Mouse (Mus musculus) natural killer cell, adult 2 months (primary cell): ENCODE measurements around the gene Mast4.

ENCODE experiments used
- DNase-seq, 2 experiments: peaks; one replicate each; pipeline ENCODE4 v3.0.0; 2022; ENCODE audit warnings: low spot score in 2 of 2

Mast4 gene

DNA sequence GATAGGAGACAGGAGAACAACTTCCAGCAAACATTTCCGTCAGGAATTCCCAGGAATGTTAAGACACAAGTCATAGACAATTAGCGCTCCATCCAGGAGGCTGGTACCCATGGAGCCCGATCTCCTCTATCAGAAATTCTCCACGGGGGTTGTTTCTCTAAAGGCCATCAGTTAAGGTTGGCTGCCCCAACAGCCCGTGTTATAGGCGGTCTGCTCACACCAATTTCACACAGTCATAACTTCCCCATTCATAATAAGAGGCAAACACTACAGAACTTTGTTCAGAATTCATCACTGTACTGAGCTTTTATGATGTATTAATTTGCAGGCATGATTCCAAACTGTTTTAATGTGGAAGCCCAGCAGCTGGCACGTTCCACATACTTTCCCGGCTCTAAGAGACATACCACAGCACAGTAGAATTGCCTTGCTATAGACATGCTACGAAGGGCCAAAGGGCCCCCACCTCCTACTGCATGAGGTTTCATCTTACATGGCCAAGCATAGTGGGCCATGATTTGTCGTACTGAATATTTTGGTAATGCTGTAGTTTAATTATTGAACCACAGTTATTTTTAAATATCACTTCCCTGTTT is 19.1 kb downstream of the Mast4 start:
- no peak for DNase-seq

DNA sequence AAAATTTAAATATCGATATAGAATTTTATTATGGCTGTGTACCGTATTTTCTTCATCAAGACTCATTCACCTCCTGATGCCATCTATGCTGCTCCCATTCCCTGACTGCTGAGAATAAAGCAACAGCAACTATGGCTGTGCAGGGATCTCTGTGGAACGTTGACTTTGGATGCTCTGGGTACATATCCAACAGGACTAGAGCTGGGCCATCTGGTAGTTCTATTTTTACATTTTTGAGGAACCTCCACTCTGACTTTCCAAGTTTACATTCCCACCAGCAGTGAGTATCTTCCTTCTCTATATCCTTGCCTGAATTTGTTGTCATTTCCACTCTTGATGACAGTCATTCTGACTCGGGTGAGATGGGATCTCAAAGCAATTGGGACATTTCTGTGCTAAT is 26.0 kb downstream of the Mast4 start:
- DNase-seq: no peak

DNA sequence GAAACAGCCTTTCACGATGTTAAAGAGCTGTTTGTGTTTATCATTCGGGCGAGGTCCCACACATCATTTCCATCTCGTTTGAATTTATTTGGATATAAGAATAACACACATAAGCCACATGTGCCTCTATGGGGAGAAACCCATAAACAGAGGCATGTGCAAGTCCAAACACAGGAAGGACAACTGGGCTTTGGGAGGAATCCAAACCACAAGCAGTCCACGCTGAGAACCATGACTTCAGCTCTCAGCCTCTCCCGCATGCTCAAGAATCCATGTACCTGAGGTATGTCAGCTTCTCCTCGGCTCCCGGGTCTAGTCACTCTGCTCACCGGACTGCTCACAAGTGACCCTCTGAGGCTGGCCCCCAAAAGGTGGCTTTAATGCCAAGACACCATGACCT is 30.5 kb downstream of the Mast4 start:
- no peak for DNase-seq

DNA sequence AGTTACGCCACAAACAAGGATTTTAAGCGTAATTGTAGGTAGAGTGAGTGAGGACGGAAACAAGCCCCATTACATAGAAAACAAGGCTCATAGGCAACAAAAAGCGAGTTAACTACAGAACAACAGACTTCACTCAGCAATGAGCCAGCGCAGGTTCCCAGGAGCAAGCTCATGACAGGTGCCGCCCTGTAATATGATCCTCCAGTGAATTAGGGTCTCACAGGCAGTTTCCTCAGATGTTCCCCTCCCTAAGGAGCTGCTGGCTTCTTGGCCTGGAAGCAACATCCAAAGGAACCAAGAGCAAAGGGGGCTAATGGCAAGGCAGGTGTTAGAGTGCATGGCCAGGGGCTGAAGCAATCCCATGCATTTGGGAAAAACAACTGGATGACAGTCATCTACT is 31.8 kb downstream of the Mast4 start:
- DNase-seq: no peak

DNA sequence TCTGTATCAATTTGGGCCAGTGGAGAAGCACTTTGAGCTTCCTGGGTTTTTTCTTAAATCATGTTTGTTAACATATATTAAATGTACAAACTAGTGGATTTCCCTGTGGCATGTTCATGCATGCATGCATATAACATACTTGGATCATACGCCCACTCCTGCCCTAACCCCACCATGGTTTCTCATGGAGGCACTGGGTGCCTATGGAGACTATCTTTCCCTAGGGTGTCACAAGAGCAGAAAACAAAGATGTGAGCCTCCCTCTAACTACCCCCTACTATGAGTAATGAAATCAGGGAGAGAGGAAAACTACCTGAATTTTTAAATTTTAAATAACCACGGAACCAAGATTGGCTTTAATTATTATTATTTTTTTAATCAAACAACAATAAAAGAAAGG is 32.2 kb downstream of the Mast4 start:
- no peak for DNase-seq

DNA sequence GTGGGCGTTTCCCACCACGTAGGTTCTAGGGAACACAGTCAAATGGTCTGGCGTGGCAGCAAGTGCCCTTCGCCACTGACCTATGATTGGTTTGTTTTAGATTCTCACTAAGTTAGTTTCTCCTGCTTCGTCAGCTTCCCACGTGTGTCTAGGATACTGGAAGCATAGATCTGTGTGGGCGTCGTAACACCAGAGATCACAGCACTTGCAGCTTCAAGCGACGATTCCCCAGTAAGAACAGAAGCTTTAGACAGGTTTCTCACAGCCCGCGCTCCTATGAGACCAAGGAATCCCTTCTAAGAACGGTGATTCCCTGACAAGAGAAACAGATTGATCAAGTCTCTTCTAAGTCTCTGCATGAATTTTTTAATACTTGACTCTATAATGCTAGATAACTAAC is 39.9 kb downstream of the Mast4 start:
- DNase-seq: no peak

DNA sequence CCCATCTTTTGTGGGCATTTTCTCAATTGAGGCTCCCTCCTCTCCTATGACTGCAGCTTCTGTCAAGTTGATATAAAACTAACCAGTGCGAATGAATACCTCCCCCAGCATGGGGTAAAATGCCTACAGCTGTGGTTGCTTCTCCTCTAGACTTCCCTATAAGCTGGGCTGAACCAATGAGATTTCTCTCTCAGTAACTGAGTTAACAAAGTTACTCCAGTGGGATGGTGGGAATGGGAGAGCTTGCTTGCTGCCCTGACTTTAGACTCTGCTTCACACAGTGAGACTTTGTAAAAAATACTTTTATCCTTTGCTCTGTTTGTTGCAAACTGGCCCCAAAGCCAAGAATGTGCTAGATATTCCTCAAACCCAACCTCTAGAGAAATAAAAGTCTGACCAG is 41.2 kb downstream of the Mast4 start:
- no peak for DNase-seq

DNA sequence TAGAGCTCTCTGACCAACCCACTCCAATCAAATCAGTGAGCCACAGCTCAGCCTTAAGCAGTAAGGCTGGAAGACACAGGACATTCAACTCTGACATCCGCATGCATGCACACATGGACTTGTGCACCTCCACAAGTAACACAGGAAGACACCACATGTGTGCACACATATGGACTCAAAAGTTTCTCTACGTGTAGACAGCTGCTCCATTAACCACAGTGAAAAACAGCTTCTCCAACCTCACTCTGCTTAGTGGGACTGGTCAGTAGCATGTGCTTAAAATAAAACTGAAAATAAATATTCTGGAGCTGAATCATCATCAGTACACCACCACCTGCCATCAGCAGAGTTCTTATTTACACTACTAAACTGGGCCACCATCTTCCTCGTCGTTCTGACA is 43.2 kb downstream of the Mast4 start:
- no peak for DNase-seq

DNA sequence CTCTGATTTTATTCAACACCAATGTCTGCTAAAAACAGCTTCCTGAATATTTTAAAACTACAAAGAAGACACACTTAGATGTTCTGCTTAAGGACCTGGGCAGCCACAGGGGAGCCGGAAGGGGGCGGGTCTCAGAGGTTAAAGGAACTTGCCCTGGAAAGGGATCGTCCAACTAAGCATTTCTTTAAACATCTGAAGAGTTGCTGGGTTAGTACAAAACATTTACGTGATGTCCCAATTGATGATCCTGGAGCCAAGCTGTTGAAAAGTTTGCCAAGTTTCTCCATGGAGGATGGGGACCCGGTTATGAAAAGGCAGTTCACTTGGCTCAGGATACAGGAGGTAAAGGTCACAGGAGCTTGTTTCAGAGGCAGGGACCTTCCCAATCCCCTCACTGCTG is 48.5 kb downstream of the Mast4 start:
- no peak for DNase-seq

DNA sequence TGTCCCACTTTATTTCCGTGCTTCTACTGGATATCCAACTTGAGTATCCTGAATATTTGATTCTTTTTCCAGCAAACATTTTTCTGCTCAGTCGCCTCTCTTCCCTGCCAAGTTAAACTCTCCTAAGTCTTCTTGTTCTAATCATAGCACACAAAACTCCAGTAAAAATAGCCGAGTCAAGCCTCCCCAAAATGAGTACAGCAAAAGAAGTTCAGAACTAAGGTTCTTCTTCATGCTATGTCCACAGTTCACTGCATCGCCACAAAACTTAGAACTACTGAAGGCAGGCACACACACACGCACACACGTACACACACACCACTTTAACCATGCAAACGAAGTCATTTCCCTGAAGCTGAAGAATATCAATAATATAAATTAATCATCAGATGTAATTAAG is 49.3 kb downstream of the Mast4 start:
- no peak for DNase-seq

DNA sequence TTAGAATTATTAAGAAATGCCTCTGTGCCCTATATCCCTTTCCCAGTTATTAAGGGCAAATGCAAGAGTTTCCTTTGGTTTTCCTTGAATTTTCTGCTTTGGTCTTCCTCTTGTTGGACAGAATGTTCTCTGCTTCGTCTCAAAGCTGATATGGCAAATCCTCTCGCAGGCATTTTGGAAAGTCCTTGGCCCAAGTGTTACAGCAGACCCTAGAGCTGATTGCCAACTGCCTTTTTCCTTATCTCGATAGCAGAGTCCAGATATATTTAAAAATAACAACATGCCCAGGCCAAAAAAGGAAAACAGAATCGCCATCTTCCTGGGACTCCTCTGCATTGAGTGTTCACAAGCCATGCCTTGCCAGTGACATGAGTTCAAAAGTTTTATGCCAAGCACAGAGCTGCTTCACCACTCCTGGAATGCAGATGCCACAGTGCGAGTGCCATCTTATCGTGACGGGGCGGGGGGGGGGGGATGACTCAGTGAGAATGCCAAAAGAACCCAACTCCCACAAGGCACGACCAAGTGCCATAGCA is 63.4 kb downstream of the Mast4 start:
- DNase-seq: no peak

DNA sequence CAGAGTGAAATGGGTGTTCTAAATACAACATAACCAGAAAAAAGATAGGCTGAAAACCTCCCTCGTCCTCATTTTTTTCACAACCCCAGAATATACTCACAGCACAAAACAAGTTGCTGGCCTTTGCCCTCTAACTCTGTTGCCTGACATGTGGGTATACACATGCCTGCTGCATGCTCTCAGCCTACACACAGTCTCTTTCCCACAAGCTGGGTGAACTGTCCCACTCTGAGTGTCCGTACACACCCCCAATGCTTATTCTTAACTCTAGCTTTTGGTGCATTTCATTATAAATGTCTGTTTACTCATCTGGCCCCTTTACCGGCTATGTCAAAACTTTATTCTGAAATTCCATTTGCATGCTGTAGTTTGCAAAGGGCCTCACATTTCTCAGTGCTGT is 71.6 kb downstream of the Mast4 start:
- no peak for DNase-seq

DNA sequence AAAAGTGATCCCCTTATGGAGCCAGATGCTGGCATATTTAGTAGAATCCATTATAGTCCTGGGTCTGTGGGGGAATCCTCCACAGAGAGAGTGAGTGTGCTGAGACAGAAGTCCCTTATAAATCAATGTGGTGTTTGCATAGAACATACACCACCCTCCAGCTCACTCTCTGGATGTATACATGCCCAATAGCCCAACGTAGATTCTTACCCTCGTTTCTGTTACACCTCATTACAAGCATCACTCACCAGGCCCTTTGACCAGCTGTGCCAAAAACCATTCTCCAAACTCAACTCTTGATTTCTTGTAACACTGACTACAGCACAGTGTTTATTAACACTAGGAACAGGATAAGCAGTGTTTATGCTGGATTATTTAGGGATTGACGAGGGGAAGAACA is 72.2 kb downstream of the Mast4 start:
- no peak for DNase-seq

DNA sequence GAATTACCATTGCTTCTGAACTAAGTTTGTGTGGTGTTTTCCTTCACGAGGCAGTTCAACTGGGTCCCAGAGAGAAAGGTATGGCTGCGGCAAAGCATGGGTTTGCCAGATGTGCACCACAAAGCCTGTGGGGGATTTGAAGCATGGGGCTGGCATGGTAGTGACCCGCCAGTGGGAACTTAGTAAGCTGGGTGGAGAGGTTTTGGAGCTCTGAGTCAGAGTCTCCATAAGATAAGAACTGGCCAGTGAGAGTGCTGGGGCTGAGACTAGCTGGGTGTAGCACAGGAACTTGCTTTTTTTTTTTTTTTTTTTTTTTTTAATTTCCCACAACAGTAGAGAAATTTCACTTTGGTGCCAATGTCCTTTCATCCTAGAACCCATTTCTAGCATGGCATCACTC is 73.9 kb downstream of the Mast4 start:
- no peak for DNase-seq

DNA sequence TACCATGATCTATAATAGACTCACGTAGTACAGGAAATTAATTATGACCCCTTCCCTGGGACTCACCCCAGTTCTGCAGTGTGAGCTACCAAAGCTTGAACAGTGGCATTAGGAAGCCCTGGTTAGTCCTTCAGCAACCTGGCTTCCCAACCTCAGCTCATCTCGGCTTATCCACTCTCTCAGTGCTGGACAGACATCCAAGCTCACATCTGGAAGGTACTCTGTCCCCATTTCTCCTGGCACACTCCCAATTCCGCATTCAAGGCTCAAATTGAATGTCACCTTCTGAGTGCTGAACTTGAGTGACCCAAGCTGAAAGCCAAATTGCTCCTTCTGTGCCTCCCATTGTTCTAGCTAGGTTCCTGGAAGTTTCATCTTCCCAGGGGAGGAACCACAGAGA is 76.2 kb downstream of the Mast4 start:
- no peak for DNase-seq

DNA sequence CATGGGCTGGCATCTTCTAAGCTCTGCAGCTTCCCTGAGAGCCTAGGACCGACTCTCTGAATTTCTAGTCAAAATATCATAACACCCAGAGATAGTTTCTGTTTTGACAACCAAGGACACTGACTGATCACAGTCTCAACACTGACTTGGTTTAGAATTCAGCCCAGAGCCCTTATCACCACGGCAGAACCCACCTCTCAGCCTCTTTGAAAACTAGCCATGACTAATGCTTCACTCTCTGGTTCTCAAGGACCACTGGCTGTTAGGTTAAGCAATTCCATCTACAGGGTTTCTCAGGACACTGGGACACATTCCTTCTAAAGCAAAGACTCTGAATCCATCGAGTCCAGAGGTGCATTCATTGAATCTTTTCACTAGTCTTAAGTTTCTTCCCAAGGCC is 79.4 kb downstream of the Mast4 start:
- DNase-seq: no peak

DNA sequence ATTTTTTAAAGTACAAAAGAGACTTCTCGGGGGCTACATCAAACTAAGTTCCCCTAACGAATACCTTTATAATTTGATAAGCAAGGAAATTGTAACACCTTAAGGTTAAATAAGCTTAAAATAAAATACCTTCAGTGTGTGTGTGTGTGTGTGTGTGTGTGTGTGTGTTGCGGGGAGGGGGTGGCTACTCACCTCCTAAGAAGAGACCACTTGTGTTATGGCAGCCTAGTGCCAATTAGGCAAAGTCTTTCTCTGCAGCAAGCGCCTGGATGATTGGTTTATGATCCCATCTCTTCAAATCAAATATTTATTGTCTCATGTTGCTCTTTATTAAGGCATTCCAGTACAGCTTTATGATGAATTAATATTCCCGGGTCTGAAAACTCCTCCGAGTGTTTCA is 81.2 kb downstream of the Mast4 start:
- no peak for DNase-seq

DNA sequence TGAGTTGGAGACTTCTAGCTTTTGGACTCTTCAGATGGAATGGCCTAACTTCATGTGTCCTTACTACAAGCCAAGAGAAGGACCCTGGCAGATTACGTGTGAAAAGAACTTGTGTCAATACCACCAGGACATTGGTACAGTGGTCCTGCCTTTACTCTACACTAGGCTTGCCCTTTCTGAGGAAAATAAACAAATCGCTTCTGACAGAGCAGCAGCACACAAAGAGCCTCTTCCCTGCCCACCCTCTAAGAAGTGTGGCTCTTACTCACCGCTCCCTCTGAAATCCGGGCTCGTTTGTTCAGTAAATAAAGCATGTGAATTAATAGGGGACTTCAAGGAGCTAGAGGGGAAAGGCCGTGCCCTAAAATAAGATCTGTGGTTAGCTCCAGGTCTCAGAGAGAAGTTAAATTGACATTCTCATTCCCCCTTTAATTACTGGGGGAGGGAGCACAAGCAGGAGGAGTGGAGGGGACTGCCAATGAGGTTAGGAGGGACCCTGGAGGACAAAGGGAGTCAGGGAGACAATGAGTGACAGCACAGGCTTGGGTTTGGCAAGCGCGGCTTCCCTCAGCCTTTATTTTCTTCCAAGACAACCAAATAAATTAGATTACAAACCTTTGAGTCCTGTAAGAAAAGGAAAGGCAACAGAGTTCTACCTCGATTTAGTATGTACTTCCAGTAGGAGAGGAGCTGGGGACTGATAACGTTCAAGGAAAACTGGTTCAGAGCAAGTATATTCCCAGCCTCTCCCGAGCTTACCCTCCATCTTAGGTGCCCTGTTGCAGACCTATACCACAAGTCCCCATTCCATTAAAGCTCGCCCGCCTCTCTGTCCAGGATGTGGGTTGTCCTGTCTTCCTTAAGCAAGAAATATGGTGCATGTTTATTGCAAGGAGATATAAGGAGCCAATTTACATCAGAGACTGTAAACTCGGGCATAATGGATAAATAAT is 85.9 kb downstream of the Mast4 start:
- no peak for DNase-seq

DNA sequence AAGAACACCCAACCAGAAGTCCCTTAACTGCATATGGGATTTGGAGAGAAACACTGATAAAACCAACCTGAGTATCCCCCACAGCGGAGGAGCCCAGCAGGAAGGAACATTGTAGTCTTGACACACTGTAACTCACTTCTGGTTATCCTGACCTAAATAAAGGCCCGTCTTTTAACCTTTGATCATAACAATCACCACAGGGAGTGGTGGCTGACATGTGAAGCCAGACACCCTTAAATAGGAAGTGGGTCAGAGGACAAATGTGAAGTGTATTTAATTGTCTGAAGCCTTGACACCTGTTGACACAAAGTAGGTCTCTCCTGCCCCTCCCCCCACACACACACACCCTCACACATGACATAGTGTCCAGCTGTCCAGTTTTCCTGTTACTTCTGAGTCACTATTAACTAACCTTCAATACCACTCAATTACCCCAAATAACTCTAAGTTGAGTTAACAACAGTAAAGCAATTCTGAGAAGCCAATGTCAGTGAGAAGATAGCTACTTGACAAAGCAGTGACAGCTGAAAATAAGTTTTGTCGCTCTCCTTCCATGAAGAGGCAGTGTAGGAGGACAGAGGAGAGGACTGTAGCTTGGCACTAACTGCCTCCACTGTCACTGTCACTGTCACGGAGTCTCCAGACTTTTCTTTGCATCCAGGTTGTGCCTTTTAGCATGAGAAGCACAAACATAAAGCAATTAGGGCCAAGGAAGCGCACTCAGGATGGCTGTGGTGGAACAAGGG is 87.2 kb downstream of the Mast4 start:
- no peak for DNase-seq

DNA sequence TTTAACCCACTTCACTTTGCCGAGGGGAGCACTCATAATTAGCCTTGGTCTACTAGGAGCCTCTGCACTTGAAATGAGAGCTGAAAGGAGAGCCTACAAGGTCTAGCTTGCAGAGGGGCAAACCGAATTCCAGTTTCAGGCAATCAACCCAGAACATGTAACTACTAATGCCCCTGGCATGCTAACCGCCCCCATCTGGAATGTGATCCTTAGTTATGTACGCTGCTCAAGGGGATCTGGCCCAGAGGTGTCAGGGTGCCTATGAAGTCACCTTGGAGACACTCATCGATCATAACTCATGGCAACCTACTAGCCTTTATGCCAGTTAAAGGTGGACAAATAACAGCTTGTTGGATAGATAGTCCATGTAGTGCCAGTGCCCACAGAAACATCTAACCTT is 88.9 kb downstream of the Mast4 start:
- no peak for DNase-seq

DNA sequence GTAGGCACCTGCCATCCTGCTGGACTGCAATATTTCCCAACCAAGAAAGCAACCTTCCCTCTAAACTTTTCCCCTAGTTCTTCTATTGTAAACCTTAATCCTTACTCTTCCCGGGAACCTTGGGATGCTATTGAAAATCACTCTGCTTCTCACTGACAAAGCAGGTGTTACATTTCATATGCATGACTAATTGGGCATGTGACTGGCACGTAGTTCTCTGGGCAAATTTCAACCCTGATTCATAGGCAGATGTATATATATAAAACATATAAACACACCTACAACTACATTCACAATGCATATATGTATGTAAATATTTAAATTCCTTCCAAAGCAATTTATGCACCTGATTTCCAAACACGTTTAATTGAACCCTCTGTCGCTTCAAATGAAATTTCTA is 90.2 kb downstream of the Mast4 start:
- no peak for DNase-seq

DNA sequence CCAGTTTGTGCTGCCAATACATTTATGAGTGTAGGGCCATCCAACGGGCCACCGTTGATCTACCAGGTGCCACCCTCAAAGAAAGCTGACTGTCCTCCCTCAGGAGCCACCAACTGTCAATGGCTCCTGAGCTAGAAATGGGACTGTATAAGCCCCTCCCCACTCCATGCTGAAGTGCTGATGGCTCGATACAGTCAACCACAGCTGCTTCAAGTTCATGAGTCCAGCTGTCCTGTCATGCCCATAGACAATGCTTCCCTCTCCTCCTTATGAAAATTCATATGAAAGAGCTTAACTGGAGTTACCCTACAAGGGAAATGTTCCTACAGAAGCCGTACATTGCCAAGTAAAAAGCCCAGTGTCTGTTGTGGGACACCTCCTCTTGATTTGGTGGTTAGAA is 93.2 kb downstream of the Mast4 start:
- no peak for DNase-seq

DNA sequence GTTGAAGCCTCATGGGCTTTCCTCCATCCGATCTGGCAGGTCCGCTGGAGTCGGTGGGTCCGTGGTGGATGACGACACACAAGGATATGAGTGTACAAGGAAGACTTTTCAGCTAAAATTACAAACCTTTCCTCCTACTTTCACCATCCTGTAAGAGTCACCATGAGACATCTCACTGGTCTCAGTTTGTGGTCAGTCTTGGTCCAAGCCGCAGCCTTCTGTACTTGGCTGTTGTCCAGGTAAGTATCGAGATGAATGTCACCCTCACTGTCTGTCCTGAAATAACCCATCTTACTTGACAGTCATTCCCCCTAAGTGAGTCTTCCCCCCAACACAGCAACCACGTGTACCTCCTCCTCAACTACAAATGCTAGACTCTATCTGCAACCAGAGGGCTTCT is 94.6 kb downstream of the Mast4 start:
- no peak for DNase-seq
